Comparison of ENCODE assay signal across 23 mouse cellular contexts in the genomic region with DNA sequence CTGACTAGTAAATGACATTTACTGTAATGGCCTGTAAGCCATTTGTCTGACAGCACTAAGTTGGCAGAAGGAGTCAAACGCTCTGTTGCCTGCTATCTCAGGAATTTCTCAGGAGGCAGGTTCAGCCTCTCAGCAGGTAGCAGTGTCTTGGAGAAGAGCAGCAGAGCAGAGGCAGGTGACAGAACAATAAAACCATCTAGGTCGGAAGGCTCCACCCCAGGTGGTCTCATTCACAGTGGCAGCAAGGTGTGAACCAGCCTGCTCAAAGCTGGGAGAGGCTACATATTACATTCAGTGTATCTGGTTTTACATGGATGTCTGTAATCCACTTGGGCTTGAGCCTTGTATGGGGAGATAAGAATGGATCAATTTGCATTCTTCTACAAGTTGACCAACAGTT.
"Had no signal": no experiment of that assay in that cellular context is flagged by ENCODE, and none has a peak within 500 bp of the region (broad histone marks: within the 10 kb centered on the region; RNA-seq: fewer than 3 reads in every experiment).

No protein-coding gene starts in this region.

- DNase-seq: gastrocnemius, postnatal 14 days; gastrocnemius, postnatal 36 days; heart, adult 11 months; heart, adult 2 months; heart, postnatal 10 days; heart, postnatal 4 days; kidney, adult 18-20 months; kidney, adult 9 months; kidney, postnatal 14 days; kidney, postnatal 4 days; left cerebral cortex, postnatal 4 days had no signal

- H3K9ac ChIP-seq: heart, embryonic 12.5 days; hindbrain, embryonic 12.5 days; hindbrain, embryonic 14.5 days; intestine, embryonic 15.5 days; kidney, embryonic 15.5 days; limb, embryonic 13.5 days; limb, embryonic 15.5 days; liver, embryonic 12.5 days; liver, embryonic 14.5 days had no signal

- H3K27me3 ChIP-seq: heart, embryonic 12.5 days; hindbrain, embryonic 12.5 days; intestine, embryonic 15.5 days; kidney, embryonic 15.5 days; limb, embryonic 13.5 days; limb, embryonic 15.5 days; liver, embryonic 12.5 days had no signal

- H3K9me3 ChIP-seq: heart, embryonic 12.5 days; hindbrain, embryonic 10.5 days; hindbrain, embryonic 12.5 days; intestine, embryonic 15.5 days; kidney, embryonic 15.5 days; limb, embryonic 13.5 days; limb, embryonic 15.5 days; liver, embryonic 12.5 days had no signal

- H3K36me3 ChIP-seq: heart, embryonic 12.5 days; hindbrain, embryonic 10.5 days; hindbrain, embryonic 12.5 days; intestine, embryonic 15.5 days; kidney, embryonic 15.5 days; limb, embryonic 13.5 days; limb, embryonic 15.5 days; liver, embryonic 12.5 days had no signal

- H3K27ac ChIP-seq: heart, adult 2 months; hindbrain, embryonic 10.5 days; hindbrain, embryonic 12.5 days; hindbrain, embryonic 14.5 days; intestine, embryonic 15.5 days; kidney, embryonic 15.5 days; kidney, postnatal 0 days; layer of hippocampus, adult 2 months; limb, embryonic 13.5 days; limb, embryonic 15.5 days; liver, embryonic 12.5 days; liver, embryonic 14.5 days had no signal

- H3K4me3 ChIP-seq: heart, adult 2 months; heart, embryonic 12.5 days; hindbrain, embryonic 10.5 days; hindbrain, embryonic 12.5 days; intestine, embryonic 15.5 days; kidney, embryonic 15.5 days; layer of hippocampus, adult 2 months; limb, embryonic 13.5 days; limb, embryonic 15.5 days; liver, embryonic 12.5 days had no signal

- H3K4me1 ChIP-seq: heart, embryonic 12.5 days; hindbrain, embryonic 10.5 days; hindbrain, embryonic 12.5 days; intestine, embryonic 15.5 days; kidney, embryonic 15.5 days; limb, embryonic 13.5 days; limb, embryonic 15.5 days; liver, embryonic 12.5 days had no signal
